Mouse (Mus musculus) stomach, adult 2 months (tissue): ENCODE results near the gene Lpgat1. TPM values are rescaled to one million over a fixed set of nuclear protein-coding genes. Genes with fewer than 3 reads are reported as not detected.

ENCODE experiments used
- polyA plus RNA-seq: library from polyadenylated mRNA; depleted of rRNA; stranded (reverse); fragments of >200 nt; gene quantifications from 2 replicates; pipeline ENCODE4 v1.2.3, GENCODE M21; 2012; rRNA removed

The Lpgat1 gene
- polyA plus RNA-seq = 2.1 and 2.6 TPM in 2 replicates

DNA sequence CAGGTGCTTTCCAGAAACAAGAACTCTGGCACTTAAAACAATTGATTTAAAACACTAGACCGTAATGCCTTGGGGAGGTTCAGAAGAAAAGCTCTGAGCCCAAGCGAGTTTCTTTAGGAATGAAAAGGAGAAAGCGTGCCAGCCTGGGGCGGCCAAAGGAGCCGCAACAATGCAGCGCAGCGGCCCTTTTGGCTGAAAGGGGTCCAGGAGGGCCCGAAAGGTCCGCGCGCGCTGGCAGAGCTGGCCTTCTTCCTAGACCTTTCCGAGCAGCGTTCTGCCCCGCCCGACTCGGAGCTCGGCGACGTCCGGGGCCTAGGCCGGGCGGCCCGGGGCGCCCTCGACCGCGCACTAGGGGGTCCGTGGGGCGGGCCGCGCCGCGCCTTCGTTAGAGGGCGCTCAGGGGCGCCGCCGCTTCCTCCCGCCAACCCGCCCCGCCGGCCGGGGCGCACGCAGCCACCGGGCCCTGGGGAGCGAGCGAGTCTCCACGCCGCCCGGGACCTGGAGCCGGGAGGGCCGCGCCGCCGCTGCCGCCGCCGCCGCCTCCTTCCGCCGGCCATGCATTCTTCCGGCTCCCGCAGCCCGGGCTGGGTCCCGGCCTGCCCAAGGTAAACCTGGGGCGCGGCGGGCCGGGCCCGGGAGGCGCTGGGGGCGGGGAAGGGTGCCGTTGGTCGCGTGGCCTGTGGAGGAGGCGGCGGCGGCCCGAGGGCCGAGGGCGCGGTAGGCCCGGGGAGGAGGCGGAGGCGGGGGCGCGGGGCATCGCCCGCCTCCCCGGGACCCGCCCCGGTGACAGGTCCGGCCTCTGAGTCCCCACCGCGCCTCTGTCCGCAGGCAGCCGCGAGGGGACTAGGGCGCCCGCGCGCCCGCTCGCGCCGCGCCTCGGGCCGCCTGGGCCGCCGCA is at the start of gene Lpgat1:
Gene Lpgat1, plus strand, starts transcription at position 234 of the 898 bp plus-strand sequence.

DNA sequence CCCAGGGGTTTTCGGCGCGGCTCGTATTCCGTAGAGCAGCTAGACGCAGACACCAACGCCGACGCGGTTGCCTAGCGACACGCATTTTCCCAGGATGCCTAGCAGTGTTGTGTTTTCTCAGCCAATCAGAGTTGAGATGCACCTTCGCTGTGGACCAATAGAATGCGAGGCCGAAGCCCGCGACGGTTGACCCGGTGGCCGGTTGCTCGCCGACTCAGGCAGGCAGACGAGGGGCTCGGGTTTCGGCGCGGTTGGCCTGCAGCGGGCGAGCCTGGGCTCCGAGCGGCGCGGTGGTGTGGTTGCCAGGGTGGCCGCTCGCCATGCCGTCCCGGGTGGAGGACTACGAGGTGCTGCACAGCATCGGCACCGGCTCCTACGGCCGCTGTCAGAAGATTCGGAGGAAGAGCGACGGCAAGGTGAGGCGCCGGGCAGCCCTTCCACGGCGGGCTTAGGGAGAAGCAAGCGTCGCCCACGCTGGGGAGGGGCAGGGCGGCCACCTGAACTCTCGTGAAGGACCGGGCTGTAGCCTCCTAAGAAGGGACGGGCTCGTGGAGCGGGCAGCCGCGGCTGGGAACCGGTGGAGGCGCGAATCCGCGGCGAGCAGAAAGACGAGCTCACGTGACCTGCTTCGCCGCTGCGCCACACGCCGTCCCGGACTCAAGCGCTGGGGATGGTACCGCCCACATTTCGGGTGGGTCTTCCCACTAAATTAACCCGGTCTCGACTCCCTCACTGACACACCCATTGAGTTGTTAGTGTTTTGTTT is 103.9 kb downstream of the Lpgat1 start, which contains the start of gene Nek2:
Gene Nek2, plus strand, starts transcription at position 119 of the 766 bp plus-strand sequence.

Other genes with a start within 250 kb of the Lpgat1 start
- gene Dtl, start 142.3 kb upstream of the Lpgat1 start, polyA plus RNA-seq = 0.23 and 0.39 TPM in 2 replicates
- 4.4 and 6.5 TPM in 2 replicates for gene Ints7, start 142.2 kb upstream of the Lpgat1 start, polyA plus RNA-seq
- gene Nek2, start 103.6 kb downstream of the Lpgat1 start, polyA plus RNA-seq = 0.89 and 1.1 TPM in 2 replicates
- 4.1 and 10.4 TPM in 2 replicates for gene Slc30a1, start 188.9 kb downstream of the Lpgat1 start, polyA plus RNA-seq